Mouse (Mus musculus): ENCODE measurements around the gene Ccnd3. TPM values are rescaled to one million over a fixed set of nuclear protein-coding genes. Genes with fewer than 3 reads are reported as not detected.

The Ccnd3 gene
- polyA plus RNA-seq, 1 experiment from 2014 or later = 341 TPM

DNA sequence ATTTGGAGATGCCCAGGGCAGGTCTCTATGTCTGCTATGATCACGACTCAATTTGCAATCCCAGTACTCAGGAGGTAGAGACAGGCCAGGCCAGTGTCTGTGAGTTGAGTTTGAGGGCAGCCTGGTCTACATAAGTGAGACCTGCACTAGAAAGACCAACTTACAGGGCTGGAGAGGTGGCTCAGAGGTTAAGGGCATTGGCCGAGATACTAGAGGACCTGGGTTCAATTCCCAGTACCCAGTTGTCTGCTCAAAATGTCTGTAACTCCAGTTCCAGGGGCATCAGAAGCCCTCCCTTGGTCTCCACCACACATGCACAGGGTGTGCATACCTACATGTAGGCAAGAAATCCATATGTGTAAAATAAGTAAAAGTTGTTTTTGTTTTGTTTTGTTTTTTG is 2.7 kb downstream of the Ccnd3 start:
- Histone ChIP-seq H3K4me3 (no peak overlapping the region), H3K4me1 (peaks cover 42% of the 10 kb centered on the region), H3K9me3 (replicated peaks) (no peaks in the 10 kb centered on the region), H3K36me3 (no peaks in the 10 kb centered on the region), H3K27ac (replicated peaks) (no peak overlapping the region), H3K27me3 (ENCODE audit: low read depth, poor library complexity, severe bottlenecking) (no peaks in the 10 kb centered on the region)
- DNase-seq (ENCODE audit: low spot score) = no peak
- whole genome bisulfite sequencing = 89% methylated on average over 2 of the region's 2 CpGs

DNA sequence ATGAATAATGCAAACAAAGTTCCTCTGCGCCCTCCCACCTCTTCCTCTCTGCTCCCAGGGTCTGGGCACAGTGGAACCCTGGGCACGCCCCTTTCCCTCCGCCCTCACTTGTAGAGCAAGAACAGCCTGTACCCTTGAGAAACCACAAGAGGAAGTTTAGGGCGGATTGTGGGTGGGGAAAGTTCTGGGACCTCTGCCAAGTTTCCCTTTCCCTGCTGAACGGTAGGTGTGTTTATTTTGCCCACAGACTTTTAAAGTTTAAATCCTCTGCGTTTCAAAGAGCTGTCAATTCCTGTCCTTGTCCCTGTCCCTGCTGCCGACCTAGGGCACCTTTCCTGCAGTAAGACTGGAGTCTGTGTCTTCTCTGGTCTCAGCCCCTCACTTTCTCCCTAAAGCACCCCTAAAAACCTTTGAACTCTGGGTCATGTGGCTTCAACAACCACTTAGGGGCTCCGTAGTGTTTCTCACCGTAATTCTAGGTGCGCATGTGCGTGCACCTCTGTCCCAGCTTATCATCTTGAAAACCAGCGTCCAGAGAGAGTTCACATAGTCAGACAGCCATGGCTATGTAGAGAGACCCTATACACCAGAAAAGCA is 3.3 kb downstream of the Ccnd3 start:
- Histone ChIP-seq H3K27me3 (ENCODE audit: low read depth, poor library complexity, severe bottlenecking) (no peaks in the 10 kb centered on the region), H3K9me3 (replicated peaks) (no peaks in the 10 kb centered on the region), H3K27ac (replicated peaks) (no peak overlapping the region; the same call in 1 of the 2 replicates), H3K4me1 (peaks cover 41% of the 10 kb centered on the region), H3K36me3 (no peaks in the 10 kb centered on the region), H3K4me3 (no peak overlapping the region)
- WGBS = 67% methylated on average over 12 of the region's 12 CpGs
- DNase-seq (ENCODE audit: low spot score) = no peak

DNA sequence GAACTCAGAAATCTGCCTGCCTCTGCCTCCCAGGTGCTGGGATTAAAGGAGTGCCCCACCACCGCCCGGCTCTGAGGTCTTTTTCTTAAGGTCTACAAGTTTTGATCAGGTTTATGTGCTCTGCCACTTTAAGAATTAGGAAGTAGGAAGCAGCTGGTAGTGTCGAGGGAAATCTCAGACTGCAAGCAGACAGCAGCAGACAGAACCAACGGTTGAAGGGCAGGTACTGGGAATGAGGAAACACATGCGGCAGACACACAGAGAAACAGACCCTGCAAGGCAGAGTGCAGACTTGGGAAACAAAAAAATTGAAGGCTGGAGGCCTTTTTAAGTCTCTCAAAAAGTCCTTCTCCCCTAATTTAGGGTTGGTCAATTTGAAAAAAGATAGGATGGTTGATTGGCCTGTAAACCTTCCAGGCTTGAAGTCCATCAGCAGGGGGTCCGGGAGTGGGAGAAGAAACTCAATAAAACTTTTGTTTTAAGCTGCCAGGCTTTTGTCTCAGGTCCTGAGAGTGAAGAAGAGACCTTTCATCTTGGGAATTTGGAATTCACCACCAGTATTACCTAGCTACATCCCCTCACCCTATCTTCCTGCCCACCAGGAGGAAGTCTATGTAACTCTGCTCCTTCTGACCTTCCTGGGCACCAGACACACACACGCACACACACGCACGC is 4.3 kb downstream of the Ccnd3 start:
- Histone ChIP-seq H3K36me3 (no peaks in the 10 kb centered on the region), H3K4me1 (peaks cover 44% of the 10 kb centered on the region), H3K27me3 (ENCODE audit: low read depth, poor library complexity, severe bottlenecking) (no peaks in the 10 kb centered on the region), H3K4me3 (no peak overlapping the region), H3K27ac (replicated peaks) (no peak overlapping the region), H3K9me3 (replicated peaks) (no peaks in the 10 kb centered on the region)
- WGBS = 73% methylated on average over 9 of the region's 9 CpGs
- DNase-seq (ENCODE audit: low spot score) = no peak

DNA sequence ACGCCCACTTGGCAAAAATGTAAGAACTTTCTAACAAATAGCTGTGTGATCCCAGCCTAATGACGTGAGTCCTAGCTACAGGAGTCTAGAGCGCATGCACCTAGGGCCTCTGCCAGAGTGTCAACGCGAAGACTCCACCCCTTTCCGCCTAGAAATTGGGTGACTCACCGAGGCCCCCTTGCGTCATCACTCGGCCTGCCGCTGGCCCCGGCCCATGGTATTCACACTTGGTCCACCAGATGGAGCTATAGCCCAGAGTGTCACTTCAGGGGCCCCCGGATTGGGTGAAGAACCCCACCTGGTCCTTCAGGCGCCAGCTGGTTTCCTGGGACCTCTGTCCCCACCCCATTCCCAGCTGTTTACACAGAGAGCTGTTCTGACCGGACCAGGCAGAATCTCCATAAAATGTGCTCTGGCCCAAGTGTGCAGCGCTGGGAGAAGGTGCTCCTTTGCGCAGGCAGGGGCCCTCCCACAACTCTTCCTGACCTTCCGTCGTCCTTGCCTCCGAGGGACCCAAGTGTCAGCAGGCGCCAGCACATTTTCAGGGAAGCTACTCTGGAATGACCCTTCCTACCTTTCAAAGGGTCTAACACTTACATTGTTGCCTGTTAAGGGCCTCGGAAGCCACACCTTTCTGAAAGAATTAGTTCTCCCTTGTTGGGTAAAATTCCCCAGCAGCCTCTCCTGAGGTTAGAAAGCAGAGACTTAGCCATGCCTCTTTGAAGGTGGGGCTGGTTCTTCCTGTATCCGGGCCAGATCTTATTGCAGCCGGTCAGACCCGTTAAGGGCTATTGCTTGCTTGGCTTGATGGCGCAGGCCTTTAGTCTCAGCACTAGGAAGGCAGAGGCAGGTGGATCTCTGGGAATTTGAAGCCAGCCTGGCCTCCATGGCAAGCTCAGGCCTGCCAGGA is 6.5 kb downstream of the Ccnd3 start:
- H3K9me3 ChIP-seq (replicated peaks) = no peaks in the 10 kb centered on the region
- H3K4me1 ChIP-seq = peaks cover 23% of the 10 kb centered on the region
- no peaks in the 10 kb centered on the region for H3K27me3 ChIP-seq (ENCODE audit: low read depth, poor library complexity, severe bottlenecking)
- peak overlapping the region; percentile 85 for H3K27ac ChIP-seq (replicated peaks)
- peak overlapping the region; percentile 42 for H3K4me3 ChIP-seq
- 18% methylated on average over 25 of the region's 25 CpGs for WGBS
- peaks cover 3% of the 10 kb centered on the region; the same call in 1 of the 2 replicates for H3K36me3 ChIP-seq
- peak; percentile 95 for DNase-seq (ENCODE audit: low spot score)

DNA sequence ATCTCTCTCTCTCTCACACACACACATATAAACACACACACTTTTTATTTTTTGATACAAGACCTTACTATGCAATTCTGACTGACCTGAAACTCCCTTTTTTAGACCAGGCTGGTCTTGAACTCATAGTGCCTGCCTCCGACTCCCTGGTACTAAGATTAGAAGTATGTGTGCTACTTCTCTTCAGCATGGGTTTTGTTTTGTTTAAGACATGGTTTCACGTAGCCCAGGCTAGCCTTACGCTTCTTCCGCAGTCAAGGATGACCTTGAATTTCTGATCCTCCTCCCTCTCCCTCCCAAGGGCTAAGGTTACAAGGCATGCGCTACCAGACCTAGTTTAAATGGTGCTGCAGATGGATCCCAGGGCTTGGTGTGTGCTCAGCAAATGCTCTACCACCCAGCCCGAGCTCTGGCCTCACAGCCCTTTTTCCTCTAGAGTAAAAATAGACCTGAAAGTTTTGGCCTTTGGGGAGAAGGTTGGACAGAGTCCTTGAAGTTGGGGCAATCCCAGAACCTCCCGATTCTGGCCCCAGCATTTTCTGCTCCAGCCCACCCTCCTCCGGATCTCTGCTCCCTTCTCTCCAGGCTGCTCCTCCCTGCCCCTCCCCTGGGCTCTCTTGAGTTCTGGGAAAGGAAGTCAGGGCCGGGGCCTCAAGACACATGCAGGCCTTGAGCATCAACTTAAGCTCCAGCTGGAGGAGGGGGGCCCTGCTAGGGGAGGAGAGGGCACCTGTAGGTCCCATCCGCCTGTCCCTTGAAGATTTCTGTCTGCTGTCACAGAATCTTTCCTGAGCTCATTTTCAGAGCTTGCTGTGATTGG is 8.3 kb downstream of the Ccnd3 start:
- 76% methylated on average over 10 of the region's 10 CpGs for WGBS
- Histone ChIP-seq H3K27ac (replicated peaks) (peak overlapping the region; percentile 55; the same call in 1 of the 2 replicates), H3K9me3 (replicated peaks) (no peaks in the 10 kb centered on the region), H3K4me3 (no peak overlapping the region), H3K36me3 (peaks cover 3% of the 10 kb centered on the region; the same call in 1 of the 2 replicates), H3K4me1 (peaks cover 29% of the 10 kb centered on the region), H3K27me3 (ENCODE audit: low read depth, poor library complexity, severe bottlenecking) (no peaks in the 10 kb centered on the region)
- DNase-seq (ENCODE audit: low spot score) = no peak

DNA sequence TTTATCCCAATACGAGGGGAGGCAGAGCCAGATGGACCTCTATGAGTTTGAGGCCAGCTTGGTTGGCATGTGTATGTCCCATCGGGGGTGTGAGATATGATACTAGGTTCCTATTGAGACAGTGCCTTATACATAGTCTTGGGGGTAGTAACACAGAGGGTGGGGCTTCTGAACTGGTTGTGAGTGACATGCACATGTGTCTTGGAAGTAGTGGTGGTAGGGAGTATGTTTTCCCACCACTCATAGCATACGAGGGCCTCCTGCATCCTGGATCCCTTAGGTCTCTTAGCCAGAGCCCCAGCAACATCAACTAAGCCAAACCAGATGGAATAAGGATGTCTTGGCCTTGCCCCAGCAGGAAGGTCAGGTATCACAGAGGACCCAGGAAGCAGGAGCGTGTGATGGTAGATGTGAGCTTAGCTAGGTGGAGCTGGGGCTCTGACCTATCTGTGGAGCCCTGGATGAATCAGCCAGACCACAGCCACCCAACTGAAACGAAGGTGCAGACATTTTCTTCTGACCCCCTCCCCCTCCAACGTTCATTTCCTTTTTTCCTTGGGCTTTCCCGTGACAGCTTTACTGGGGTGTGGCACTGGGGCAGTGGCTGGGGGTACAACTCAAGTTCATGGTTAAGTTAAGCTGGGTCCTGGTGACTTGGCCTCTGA is 10.5 kb downstream of the Ccnd3 start:
- Histone ChIP-seq H3K9me3 (replicated peaks) (no peaks in the 10 kb centered on the region), H3K27me3 (ENCODE audit: low read depth, poor library complexity, severe bottlenecking) (no peaks in the 10 kb centered on the region), H3K27ac (replicated peaks) (no peak overlapping the region), H3K4me3 (no peak overlapping the region), H3K4me1 (peaks cover 37% of the 10 kb centered on the region), H3K36me3 (peaks cover 3% of the 10 kb centered on the region; the same call in 1 of the 2 replicates)
- 84% methylated on average over 7 of the region's 7 CpGs for WGBS
- no peak for DNase-seq (ENCODE audit: low spot score)

DNA sequence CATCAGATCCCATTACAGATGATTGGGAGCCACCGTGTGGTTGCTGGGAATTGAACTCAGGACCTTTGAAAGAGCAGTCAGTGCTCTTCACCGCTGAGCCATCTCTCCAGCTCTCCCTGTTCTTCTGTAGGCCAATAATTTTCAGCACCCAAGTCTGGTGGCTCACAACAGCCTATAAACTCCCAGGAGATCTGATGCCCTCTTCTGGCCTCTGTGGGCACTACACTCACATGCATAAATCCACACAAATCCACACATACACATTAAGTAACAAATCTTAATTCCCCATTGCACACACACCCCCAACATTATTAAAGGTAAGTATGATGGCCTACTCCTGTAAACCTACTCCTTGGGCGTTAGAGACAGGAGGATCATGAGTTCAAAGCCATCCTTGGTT is 11.4 kb downstream of the Ccnd3 start:
- peaks cover 3% of the 10 kb centered on the region; the same call in 1 of the 2 replicates for H3K36me3 ChIP-seq
- DNase-seq (ENCODE audit: low spot score) = no peak
- WGBS = 97% methylated on average over 3 of the region's 3 CpGs

DNA sequence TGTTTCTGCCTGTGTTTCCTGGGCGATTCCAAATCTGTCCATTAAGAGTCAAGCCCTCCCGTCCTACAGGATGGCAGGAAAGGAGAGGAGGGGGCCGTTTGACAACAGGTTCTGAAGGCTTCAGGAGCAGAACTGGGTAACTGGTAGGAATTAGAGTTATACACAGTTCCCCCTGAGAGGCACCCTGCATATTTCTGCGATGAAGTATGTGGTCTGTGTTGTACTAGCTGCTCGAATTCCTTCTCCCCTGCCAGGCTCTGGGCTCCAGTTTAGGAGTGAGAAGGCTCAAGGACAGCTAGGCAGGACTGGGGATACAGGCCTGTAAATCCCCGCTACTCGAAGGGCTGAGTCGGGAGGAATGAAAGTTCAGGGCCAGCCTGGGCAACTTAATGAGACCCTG is 13.4 kb downstream of the Ccnd3 start:
- no peak for DNase-seq (ENCODE audit: low spot score)
- WGBS = 51% methylated on average over 8 of the region's 8 CpGs
- H3K27ac ChIP-seq (replicated peaks) = peak overlapping the region; percentile 81

More for the DNA sequence above, 11.4 kb downstream of the Ccnd3 start:
- H3K4me1 ChIP-seq = peaks cover 36% of the 10 kb centered on the region
- no peak overlapping the region for H3K4me3 ChIP-seq
- H3K27ac ChIP-seq (replicated peaks) = no peak overlapping the region
- no peaks in the 10 kb centered on the region for H3K9me3 ChIP-seq (replicated peaks)
- no peaks in the 10 kb centered on the region for H3K27me3 ChIP-seq (ENCODE audit: low read depth, poor library complexity, severe bottlenecking)

DNA sequence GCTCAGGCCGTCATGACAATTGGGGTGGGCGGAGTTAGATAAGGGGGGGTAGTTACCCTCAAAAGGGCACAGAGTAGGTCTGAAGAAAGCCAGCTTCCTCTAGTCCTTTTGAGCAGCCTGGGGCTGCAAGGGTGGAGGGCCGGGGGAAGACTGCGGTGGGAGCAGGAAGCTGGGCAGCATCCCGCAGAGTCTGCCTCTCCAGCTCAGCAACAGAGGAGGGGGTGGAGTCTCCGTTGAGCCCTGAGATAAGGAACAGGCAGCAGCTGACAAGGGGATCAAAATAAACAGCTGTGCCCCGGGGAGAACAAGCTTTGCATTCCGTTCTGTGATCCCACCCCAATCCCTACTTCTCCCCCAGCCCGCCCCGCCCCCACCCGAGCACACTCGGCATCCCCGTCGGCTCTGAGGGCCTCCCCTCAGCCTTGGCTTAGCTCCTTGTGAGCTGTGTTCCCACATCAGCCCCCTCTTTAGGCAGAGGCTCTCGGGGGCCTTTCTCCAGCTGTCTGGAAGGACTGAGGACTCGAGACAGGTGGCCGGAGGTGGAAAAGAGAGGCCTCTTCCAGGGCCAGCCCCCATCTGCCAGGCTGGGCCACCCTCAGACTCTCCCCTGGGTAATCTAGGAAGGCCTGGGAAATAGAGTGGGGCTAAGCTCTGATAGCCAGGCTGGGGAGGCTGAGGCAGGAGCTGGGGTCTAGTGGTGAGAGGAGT is 16.9 kb downstream of the Ccnd3 start:
- H3K4me3 ChIP-seq = peak overlapping the region; percentile 44
- DNase-seq (ENCODE audit: low spot score) = peak; percentile 85
- H3K9me3 ChIP-seq (replicated peaks) = no peaks in the 10 kb centered on the region
- peaks cover 47% of the 10 kb centered on the region for H3K4me1 ChIP-seq
- H3K27ac ChIP-seq (replicated peaks) = peak overlapping the region; percentile 90
- WGBS = 2% methylated on average over 17 of the region's 17 CpGs
- no peaks in the 10 kb centered on the region for H3K36me3 ChIP-seq
- H3K27me3 ChIP-seq (ENCODE audit: low read depth, poor library complexity, severe bottlenecking) = no peaks in the 10 kb centered on the region

More for the DNA sequence above, 13.4 kb downstream of the Ccnd3 start:
- no peaks in the 10 kb centered on the region for H3K27me3 ChIP-seq (ENCODE audit: low read depth, poor library complexity, severe bottlenecking)
- 0 out of 2 replicates have a peak overlapping the region, but pooled peaks have one; percentile 9 for H3K4me3 ChIP-seq
- no peaks in the 10 kb centered on the region for H3K9me3 ChIP-seq (replicated peaks)
- H3K36me3 ChIP-seq = peaks cover 3% of the 10 kb centered on the region; the same call in 1 of the 2 replicates
- H3K4me1 ChIP-seq = peaks cover 47% of the 10 kb centered on the region

DNA sequence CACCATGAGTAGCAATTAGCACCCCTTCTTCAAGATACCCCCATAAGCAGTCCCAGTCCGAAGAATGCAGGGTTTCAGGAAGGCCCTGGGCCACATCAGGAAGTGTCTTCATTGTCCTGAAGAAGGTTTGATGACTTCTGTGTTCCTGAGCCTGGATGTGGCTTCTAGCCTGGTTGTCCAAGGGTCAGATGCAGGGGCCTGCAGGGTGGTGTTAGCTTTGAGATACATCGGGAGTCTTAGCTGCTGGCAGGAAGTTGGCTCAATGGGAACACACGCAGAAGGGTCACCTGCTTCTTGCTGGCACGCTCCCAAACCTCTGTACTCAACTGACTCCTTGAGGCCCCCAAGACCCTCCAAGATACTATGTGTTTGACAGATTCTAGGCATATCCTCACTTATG is 17.7 kb downstream of the Ccnd3 start:
- Histone ChIP-seq H3K4me1 (peaks cover 52% of the 10 kb centered on the region), H3K27me3 (ENCODE audit: low read depth, poor library complexity, severe bottlenecking) (no peaks in the 10 kb centered on the region), H3K27ac (replicated peaks) (peak overlapping the region; percentile 90), H3K9me3 (replicated peaks) (no peaks in the 10 kb centered on the region), H3K4me3 (no peak overlapping the region), H3K36me3 (no peaks in the 10 kb centered on the region)
- no peak for DNase-seq (ENCODE audit: low spot score)
- WGBS = 81% methylated on average over 4 of the region's 4 CpGs

DNA sequence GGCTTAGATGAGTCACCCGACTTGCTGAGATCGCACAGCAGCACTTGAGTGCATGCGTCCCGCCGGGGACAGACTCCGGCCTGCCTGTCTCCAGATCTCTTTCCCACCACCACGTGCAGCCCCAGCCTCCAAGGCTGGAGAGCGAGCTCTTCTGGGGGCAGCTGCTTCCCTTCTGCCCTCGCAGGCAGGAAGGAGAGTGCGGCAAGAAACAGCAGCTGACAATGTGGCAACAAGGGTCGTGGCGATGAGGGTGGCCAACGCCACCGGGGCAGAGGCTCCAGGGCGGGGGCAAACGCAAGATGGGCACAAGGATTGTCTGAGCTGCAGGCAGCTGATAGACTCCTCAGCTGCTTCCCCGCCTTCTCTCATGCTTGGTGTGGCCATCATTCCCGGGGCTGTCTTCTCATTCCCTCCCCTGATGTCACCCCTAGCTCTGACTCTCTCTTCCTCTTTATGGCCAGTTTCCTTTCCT is 18.4 kb downstream of the Ccnd3 start:
- WGBS = 69% methylated on average over 18 of the region's 18 CpGs
- Histone ChIP-seq H3K4me3 (no peak overlapping the region), H3K36me3 (no peaks in the 10 kb centered on the region), H3K27ac (replicated peaks) (peak overlapping the region; percentile 90), H3K4me1 (peaks cover 52% of the 10 kb centered on the region), H3K9me3 (replicated peaks) (no peaks in the 10 kb centered on the region), H3K27me3 (ENCODE audit: low read depth, poor library complexity, severe bottlenecking) (no peaks in the 10 kb centered on the region)
- DNase-seq (ENCODE audit: low spot score) = no peak

Data from midbrain, embryonic 10.5 days (tissue).